Mouse (Mus musculus) intestine, embryonic 15.5 days (tissue): Measurements from ENCODE around the gene Il5ra. TPM values are rescaled to one million over a fixed set of nuclear protein-coding genes. Genes with fewer than 3 reads are reported as not detected.

Source experiments
- ATAC-seq: fragments of 200-750 bp; cut with Nextera tagmentation; 2 replicates; pipeline ENCODE4 v1.8.0; 2017; ENCODE audit warnings: moderate TSS enrichment, moderate library complexity
- H3K27ac ChIP-seq: fragments of 300-500 bp; sonication (generic); 2 replicates; pipeline ENCODE4 v1.5.1; 2015; ENCODE audit warnings: mild to moderate bottlenecking, inconsistent platforms
- H3K27me3 ChIP-seq: fragments of 300-500 bp; sonication (generic); replicated peaks from 2 replicates; pipeline ENCODE4 v1.6.1; 2015; ENCODE audit warnings: inconsistent platforms
- H3K36me3 ChIP-seq: fragments of 300-500 bp; sonication (generic); 2 replicates; pipeline ENCODE4 v1.6.1; 2015; ENCODE audit warnings: inconsistent platforms
- H3K4me1 ChIP-seq: fragments of 300-500 bp; sonication (generic); replicated peaks from 2 replicates; pipeline ENCODE4 v1.6.1; 2015; ENCODE audit warnings: inconsistent platforms
- H3K4me2 ChIP-seq: fragments of 300-500 bp; sonication (generic); replicated peaks from 2 replicates; pipeline ENCODE4 v1.6.1; 2015; ENCODE audit warnings: mild to moderate bottlenecking, inconsistent platforms
- H3K4me3 ChIP-seq: fragments of 300-500 bp; sonication (generic); replicated peaks from 2 replicates; pipeline ENCODE4 v1.5.1; 2015; ENCODE audit warnings: inconsistent platforms
- H3K9ac ChIP-seq: fragments of 300-500 bp; sonication (generic); 2 replicates; pipeline ENCODE4 v1.6.1; 2015; ENCODE audit warnings: inconsistent platforms
- H3K9me3 ChIP-seq: fragments of 300-500 bp; sonication (generic); 2 replicates; pipeline ENCODE4 v1.6.1; 2016; ENCODE audit warnings: inconsistent platforms
- WGBS: fragments of 180-500 bp; shearing (Covaris S2); methylation state at CpG from one replicate; pipeline ENCODE4 v1.1.7; 2015; 5-methylcytosine and 5-hydroxymethylcytosine counted together
- polyA plus RNA-seq: library from polyadenylated mRNA; unstranded; fragments of >200 nt; fragmentation: Nextera tagmentation; extraction: Ambion mirVana; gene quantifications from 2 replicates; pipeline ENCODE4 v1.2.1, GENCODE M21; 2015

Il5ra gene
- polyA plus RNA-seq, 1 experiment from 2014 or later, result not detected

DNA sequence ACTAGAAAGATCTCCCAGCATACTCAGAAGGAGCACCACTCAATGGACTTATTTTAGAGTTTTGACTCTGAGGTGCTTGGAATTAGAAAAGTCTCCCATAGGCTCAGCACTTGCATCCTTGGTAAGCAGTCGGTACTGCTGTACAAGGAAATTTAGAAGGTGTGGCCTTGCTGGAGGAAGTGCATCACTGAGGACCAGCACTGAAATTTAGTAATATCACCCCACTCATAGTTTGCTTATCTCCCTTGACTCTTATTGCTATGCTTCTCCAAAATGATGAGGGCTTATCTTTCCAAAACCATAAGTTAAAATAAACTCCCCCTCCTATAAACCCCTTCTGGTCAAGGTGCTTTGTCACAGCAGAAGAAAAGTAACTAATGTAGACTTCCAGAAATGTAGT lies 12.6 kb upstream of the Il5ra start:
- H3K27me3 ChIP-seq, result no peaks in the 10 kb centered on the region
- no peak overlapping the region for H3K4me2 ChIP-seq
- no peak overlapping the region for H3K27ac ChIP-seq
- no peaks in the 10 kb centered on the region for H3K36me3 ChIP-seq
- WGBS, result 75% methylated on average over 1 of the region's 1 CpGs
- no peaks in the 10 kb centered on the region for H3K4me1 ChIP-seq
- no peak for ATAC-seq
- no peak overlapping the region for H3K4me3 ChIP-seq
- H3K9me3 ChIP-seq, result no peaks in the 10 kb centered on the region
- no peak overlapping the region for H3K9ac ChIP-seq

DNA sequence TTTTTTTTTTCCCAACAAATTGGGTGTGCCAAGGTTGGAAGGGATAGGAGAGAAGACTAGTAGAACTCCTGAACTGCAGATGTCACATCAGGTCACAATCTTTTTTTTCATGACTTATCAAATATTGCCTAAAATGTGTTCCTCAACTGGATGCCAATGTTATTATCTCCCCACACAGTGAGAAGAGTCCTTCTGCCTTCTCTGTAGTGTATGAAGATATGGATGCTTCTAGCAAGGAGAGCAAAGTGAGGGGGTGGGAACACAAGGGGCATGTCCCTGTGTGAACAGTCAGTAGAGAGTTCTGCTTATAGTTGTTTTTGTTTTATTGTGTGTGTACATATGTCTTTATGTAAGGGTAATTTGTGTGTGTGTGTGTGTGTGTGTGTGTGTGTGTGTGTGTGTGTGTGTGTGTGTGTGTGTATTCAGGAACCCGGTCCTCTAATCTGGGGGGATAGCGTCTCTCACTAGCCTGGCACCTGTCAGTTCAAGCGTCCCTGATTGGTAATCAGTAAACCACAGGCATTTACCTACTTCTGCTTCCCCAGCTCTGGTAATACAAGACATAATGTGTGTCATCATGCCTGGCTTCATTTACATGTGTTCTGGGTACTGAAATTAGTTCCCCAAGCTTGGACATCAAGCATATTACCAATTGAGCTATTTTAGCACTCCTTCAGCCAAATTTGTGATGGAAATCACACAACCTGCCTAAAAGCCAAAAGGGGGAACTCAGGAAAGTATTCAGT lies 11.8 kb upstream of the Il5ra start:
- Histone ChIP-seq H3K4me1 (no peaks in the 10 kb centered on the region), H3K4me3 (no peak overlapping the region), H3K27me3 (no peaks in the 10 kb centered on the region), H3K27ac (no peak overlapping the region), H3K36me3 (no peaks in the 10 kb centered on the region), H3K9ac (no peak overlapping the region), H3K4me2 (no peak overlapping the region), H3K9me3 (no peaks in the 10 kb centered on the region)
- 87% methylated on average over 3 of the region's 3 CpGs for WGBS
- ATAC-seq, result no peak

DNA sequence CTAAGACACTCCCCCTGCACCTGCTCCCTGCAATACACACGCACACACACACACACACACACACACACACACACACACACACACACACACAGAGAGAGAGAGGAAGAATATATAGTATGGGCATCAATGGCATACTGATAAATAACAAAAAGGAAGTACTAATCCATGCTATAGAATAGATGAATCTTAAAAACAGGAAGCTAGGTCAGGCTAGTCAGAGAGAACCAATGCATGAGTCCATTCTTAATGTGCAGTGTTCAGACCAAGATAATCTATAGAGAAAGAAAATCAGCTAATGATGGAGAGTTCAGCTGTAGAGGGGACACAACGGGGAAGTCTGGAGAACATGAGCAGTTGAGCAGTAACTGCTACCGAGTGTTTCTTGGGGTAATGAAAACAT lies 9.5 kb upstream of the Il5ra start:
- Histone ChIP-seq H3K4me3 (no peak overlapping the region), H3K9ac (no peak overlapping the region), H3K27ac (no peak overlapping the region), H3K36me3 (no peaks in the 10 kb centered on the region), H3K4me2 (no peak overlapping the region), H3K4me1 (no peaks in the 10 kb centered on the region), H3K9me3 (no peaks in the 10 kb centered on the region), H3K27me3 (no peaks in the 10 kb centered on the region)
- 77% methylated on average over 3 of the region's 3 CpGs for WGBS
- ATAC-seq, result no peak

- Histone ChIP-seq H3K36me3 (no peaks in the 10 kb centered on the region), H3K4me2 (no peak overlapping the region), H3K4me1 (no peaks in the 10 kb centered on the region), H3K9ac (no peak overlapping the region), H3K9me3 (no peaks in the 10 kb centered on the region), H3K27me3 (no peaks in the 10 kb centered on the region), H3K27ac (no peak overlapping the region), H3K4me3 (no peak overlapping the region)
- 80% methylated on average over 7 of the region's 7 CpGs for WGBS
- no peak for ATAC-seq
These were observed 1.5 kb upstream of the Il5ra start for GRCm38 (mm10) chr6:106750291-106750690.

- no peak overlapping the region for H3K9ac ChIP-seq
- H3K9me3 ChIP-seq, result no peaks in the 10 kb centered on the region
- no peak overlapping the region for H3K4me3 ChIP-seq
- no peaks in the 10 kb centered on the region for H3K36me3 ChIP-seq
- no peaks in the 10 kb centered on the region for H3K4me1 ChIP-seq
- ATAC-seq, result no peak
- no peak overlapping the region for H3K27ac ChIP-seq
- H3K27me3 ChIP-seq, result no peaks in the 10 kb centered on the region
- no peak overlapping the region for H3K4me2 ChIP-seq
- 80% methylated on average over 3 of the region's 3 CpGs for WGBS
These were observed 1.0 kb downstream of the Il5ra start for GRCm38 (mm10) chr6:106747804-106748203.

GRCm38 (mm10) chr6:106747251-106747650 lies 1.6 kb downstream of the Il5ra start:
- Histone ChIP-seq H3K4me2 (no peak overlapping the region), H3K36me3 (no peaks in the 10 kb centered on the region), H3K9me3 (no peaks in the 10 kb centered on the region), H3K9ac (no peak overlapping the region), H3K27ac (no peak overlapping the region), H3K4me1 (no peaks in the 10 kb centered on the region), H3K4me3 (no peak overlapping the region), H3K27me3 (no peaks in the 10 kb centered on the region)
- no peak for ATAC-seq
- WGBS, result 93% methylated on average over 5 of the region's 5 CpGs

- Histone ChIP-seq H3K27me3 (no peaks in the 10 kb centered on the region), H3K4me3 (no peak overlapping the region), H3K27ac (no peak overlapping the region), H3K9ac (no peak overlapping the region), H3K36me3 (no peaks in the 10 kb centered on the region), H3K9me3 (no peaks in the 10 kb centered on the region), H3K4me1 (no peaks in the 10 kb centered on the region), H3K4me2 (no peak overlapping the region)
- 78% methylated on average over 7 of the region's 7 CpGs for WGBS
- no peak for ATAC-seq
These were observed 3.0 kb downstream of the Il5ra start for GRCm38 (mm10) chr6:106745673-106746394.

DNA sequence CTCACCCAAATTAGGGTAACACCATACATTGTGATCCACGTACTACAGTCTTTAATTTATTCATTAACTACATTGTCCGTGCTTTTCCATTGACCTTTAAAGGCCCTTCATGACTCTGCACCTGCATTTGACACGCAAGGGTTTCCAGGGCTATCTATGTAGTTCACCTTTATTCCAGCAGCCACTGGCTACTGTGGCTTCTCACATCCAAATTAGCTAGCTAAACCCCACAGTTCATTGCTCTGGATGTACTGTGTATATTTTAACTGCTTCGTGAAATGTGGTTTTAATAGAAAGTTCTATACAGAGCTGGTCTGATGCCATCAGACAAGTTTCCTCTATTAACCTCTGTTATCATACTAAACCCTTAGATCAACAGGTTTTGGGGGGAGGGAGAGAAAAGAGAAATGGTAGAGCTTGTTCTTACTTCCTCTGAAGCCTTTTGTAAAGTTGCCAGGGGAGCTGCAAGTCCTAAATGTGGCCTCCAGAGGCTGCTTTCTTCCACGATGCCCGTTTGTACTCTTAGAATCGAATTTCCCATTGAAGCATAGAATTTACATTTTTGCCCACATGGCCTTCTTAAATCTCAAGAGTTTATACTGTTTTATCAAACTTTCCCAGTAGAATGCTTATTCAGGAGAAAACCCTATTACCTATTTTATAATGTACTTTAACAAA lies 5.1 kb downstream of the Il5ra start:
- no peak overlapping the region for H3K9ac ChIP-seq
- no peaks in the 10 kb centered on the region for H3K27me3 ChIP-seq
- no peak for ATAC-seq
- H3K36me3 ChIP-seq, result no peaks in the 10 kb centered on the region
- H3K9me3 ChIP-seq, result no peaks in the 10 kb centered on the region
- 83% methylated on average over 7 of the region's 7 CpGs for WGBS
- H3K4me2 ChIP-seq, result no peak overlapping the region
- no peak overlapping the region for H3K4me3 ChIP-seq
- no peak overlapping the region for H3K27ac ChIP-seq
- H3K4me1 ChIP-seq, result no peaks in the 10 kb centered on the region

DNA sequence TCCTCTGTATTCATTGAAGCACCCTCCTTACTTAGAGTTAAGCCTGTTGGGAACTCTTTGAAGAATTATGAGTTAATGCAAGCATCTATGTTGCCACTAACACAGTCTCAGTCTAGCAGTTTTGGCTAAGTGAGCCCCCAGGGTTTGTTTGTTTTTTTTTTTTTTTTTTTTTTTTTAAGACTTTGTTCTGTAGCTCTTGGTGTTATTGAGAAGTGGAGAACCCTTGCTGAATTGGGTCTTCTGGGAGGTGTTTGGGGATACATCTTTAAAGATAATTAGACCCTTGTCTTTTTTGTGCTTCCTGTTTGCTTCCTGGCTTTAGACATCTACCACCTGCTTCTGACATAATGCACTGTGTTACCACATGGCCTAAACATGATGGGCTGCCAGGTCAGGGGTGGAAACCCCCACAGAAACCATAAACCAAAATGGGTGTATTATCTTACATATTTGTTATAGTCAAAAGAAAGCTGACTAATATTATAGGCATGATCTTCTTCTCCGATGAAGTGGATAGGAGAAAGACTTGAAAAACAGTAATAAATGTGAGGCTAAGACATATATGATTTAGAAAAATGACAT lies 8.5 kb downstream of the Il5ra start:
- 93% methylated on average over 1 of the region's 1 CpGs for WGBS
- H3K4me3 ChIP-seq, result no peak overlapping the region
- no peak overlapping the region for H3K4me2 ChIP-seq
- no peak overlapping the region for H3K27ac ChIP-seq
- H3K36me3 ChIP-seq, result no peaks in the 10 kb centered on the region
- no peaks in the 10 kb centered on the region for H3K4me1 ChIP-seq
- ATAC-seq, result no peak
- H3K9ac ChIP-seq, result no peak overlapping the region
- H3K27me3 ChIP-seq, result no peaks in the 10 kb centered on the region
- H3K9me3 ChIP-seq, result no peaks in the 10 kb centered on the region

GRCm38 (mm10) chr6:106738229-106738628 lies 10.6 kb downstream of the Il5ra start:
- ATAC-seq, result no peak
- 71% methylated on average over 3 of the region's 3 CpGs for WGBS

DNA sequence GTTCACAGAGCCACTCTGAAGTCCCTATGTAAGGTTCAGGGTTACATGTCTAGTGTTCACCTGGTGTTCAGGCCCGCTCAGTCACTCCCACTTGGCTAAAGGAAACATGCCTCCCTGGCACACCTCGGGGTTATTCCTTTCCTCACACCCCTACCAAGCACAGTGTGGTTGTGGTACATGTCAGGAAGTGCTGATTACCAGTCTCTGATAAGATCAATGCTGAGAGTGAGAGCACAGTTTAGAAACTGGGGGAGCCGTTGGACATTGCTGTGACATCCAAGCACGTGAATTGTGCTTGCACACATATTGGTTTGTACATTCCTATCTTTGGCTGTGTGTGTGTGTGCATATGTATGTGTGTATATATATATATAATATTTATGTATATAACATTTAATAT lies 16.3 kb downstream of the Il5ra start:
- no peaks in the 10 kb centered on the region for H3K9me3 ChIP-seq
- H3K4me2 ChIP-seq, result no peak overlapping the region
- WGBS, result 81% methylated on average over 4 of the region's 4 CpGs
- H3K27me3 ChIP-seq, result no peaks in the 10 kb centered on the region
- no peaks in the 10 kb centered on the region for H3K36me3 ChIP-seq
- no peaks in the 10 kb centered on the region for H3K4me1 ChIP-seq
- H3K27ac ChIP-seq, result no peak overlapping the region
- H3K9ac ChIP-seq, result no peak overlapping the region
- ATAC-seq, result no peak
- H3K4me3 ChIP-seq, result no peak overlapping the region

More at GRCm38 (mm10) chr6:106738229-106738628, 10.6 kb downstream of the Il5ra start:
- no peak overlapping the region for H3K9ac ChIP-seq
- no peak overlapping the region for H3K4me3 ChIP-seq
- no peaks in the 10 kb centered on the region for H3K9me3 ChIP-seq
- H3K27me3 ChIP-seq, result no peaks in the 10 kb centered on the region
- no peaks in the 10 kb centered on the region for H3K36me3 ChIP-seq
- no peaks in the 10 kb centered on the region for H3K4me1 ChIP-seq
- no peak overlapping the region for H3K4me2 ChIP-seq
- no peak overlapping the region for H3K27ac ChIP-seq

DNA sequence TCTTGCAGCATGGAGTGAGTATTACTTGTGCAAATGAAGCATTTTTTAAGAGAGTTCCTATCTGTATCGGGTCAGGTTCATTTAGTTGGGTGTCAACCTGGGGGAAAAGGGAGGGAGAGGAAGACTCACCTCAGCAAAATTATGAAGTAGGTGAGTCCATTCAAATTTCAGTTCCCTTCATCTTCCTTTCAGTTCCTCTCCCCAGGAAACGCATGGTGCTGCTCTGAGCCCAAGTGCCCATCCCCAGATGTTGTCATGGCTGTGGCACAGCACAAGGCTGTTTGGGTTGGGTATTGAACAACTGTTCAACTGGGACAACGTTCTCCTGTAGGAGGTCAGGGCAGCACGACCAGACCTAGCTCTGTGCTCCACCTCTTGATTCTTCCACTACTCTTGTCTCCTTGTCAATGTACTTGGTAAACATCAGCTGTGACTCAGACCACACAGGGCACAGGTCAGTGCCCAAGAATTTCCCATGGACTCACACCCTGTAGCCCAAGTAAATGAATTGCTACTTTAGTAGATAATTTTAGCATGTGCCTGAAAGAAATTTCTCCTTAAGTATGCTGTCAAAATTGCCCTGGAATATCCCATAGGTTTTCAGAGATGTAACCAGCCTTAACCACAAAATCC lies 19.0 kb downstream of the Il5ra start:
- H3K9ac ChIP-seq, result no peak overlapping the region
- WGBS, result 76% methylated on average over 4 of the region's 4 CpGs
- no peaks in the 10 kb centered on the region for H3K4me1 ChIP-seq
- no peak overlapping the region for H3K4me3 ChIP-seq
- H3K36me3 ChIP-seq, result no peaks in the 10 kb centered on the region
- no peak overlapping the region for H3K4me2 ChIP-seq
- no peak for ATAC-seq
- no peaks in the 10 kb centered on the region for H3K9me3 ChIP-seq
- no peak overlapping the region for H3K27ac ChIP-seq
- no peaks in the 10 kb centered on the region for H3K27me3 ChIP-seq
